Mouse (Mus musculus) gastrocnemius, postnatal 4 days (tissue): ENCODE data around the gene Npepps. TPM values are rescaled to one million over a fixed set of nuclear protein-coding genes. Genes with fewer than 3 reads are reported as not detected.
"Not testable (repeated sequence)": the region's sequence is repeated elsewhere in the genome, so short reads cannot be mapped to it uniquely, and the experiment has no call there.

ENCODE experiments used
- DNase-seq, 2 experiments: peaks; one replicate each; pipeline ENCODE4 v3.0.0; 2021 to 2022; ENCODE audit warnings: low spot score in 2 of 2, mixed read lengths in 2 of 2
- long read RNA-seq, 2 experiments: library from polyadenylated mRNA; stranded (forward); transcript quantifications; one replicate each; pipeline ENCODE4 v2.0.0; 2021
- total RNA-seq, 2 experiments: library from RNA; stranded (reverse); gene quantifications; 2 replicates each; pipeline ENCODE4 v1.2.3; 2021

Gene Npepps
- 10 to 100 TPM; 75.8 to 80.0 TPM for total RNA-seq
- long read RNA-seq, experiment 1, full-length matches to known transcripts, result 10 of 24 reads
- long read RNA-seq, experiment 1, partial matches to known transcripts, result 5 of 24 reads
- long read RNA-seq, experiment 1, other reads (novel, unspliced or antisense), result 9 of 24 reads
- long read RNA-seq, experiment 2, full-length matches to known transcripts, result 26 of 42 reads
- long read RNA-seq, experiment 2, partial matches to known transcripts, result 9 of 42 reads
- long read RNA-seq, experiment 2, other reads (novel, unspliced or antisense), result 7 of 42 reads

- DNase-seq, result peak; percentile 61 to 77
These were observed at the start of gene Npepps for GRCm38 (mm10) chr11:97280216-97280861. TSS of gene Npepps (minus strand) at chr11:97280638.

GRCm38 (mm10) chr11:97328148-97328547 is 47.7 kb upstream of the Npepps start:
- peak in 1 of 2 experiments; percentile 43 for DNase-seq

- no peak for DNase-seq
These were observed 44.8 kb upstream of the Npepps start for GRCm38 (mm10) chr11:97325224-97325623.

- DNase-seq, result not testable (repeated sequence)
These were observed 41.6 kb upstream of the Npepps start for GRCm38 (mm10) chr11:97321894-97322600.

GRCm38 (mm10) chr11:97321197-97321596 is 40.8 kb upstream of the Npepps start:
- DNase-seq, result no peak

GRCm38 (mm10) chr11:97315504-97316503 is 35.4 kb upstream of the Npepps start, which contains the start of gene Mrpl45:
TSS of gene Mrpl45 (plus strand) at chr11:97315716.
- peak; percentile 98 for DNase-seq

- no peak for DNase-seq
These were observed 34.5 kb upstream of the Npepps start for GRCm38 (mm10) chr11:97314751-97315503.

GRCm38 (mm10) chr11:97314110-97314509 is 33.7 kb upstream of the Npepps start:
- no peak for DNase-seq

- not testable (repeated sequence) for DNase-seq
These were observed 32.4 kb upstream of the Npepps start for GRCm38 (mm10) chr11:97312871-97313270.

- DNase-seq, result peak in 1 of 2 experiments; percentile 27
These were observed 30.6 kb upstream of the Npepps start for GRCm38 (mm10) chr11:97310895-97311631.

GRCm38 (mm10) chr11:97309911-97310571 is 29.6 kb upstream of the Npepps start:
- peak; percentile 48 to 74 for DNase-seq

- DNase-seq, result peak; percentile 47 to 66
These were observed 29.0 kb upstream of the Npepps start for GRCm38 (mm10) chr11:97309451-97309836.

- DNase-seq, result no peak
These were observed 28.5 kb upstream of the Npepps start for GRCm38 (mm10) chr11:97308806-97309450.

GRCm38 (mm10) chr11:97307294-97308069 is 27.0 kb upstream of the Npepps start:
- no peak for DNase-seq

GRCm38 (mm10) chr11:97304631-97305030 is 24.2 kb upstream of the Npepps start:
- no peak for DNase-seq

GRCm38 (mm10) chr11:97302231-97302781 is 21.9 kb upstream of the Npepps start:
- DNase-seq, result peak in 1 of 2 experiments; percentile 31

GRCm38 (mm10) chr11:97301406-97301805 is 21.0 kb upstream of the Npepps start:
- no peak for DNase-seq
